Mouse (Mus musculus) ES-E14 (cell line): ENCODE results near the gene Fli1. TPM values are rescaled to one million over a fixed set of nuclear protein-coding genes. Genes with fewer than 3 reads are reported as not detected.

ENCODE experiments used
- DNase-seq: peaks from one replicate; pipeline ENCODE4 v3.0.0-alpha.2; 2013; ENCODE audit warnings: low read depth, low spot score
- H3K27ac ChIP-seq: 2 replicates; pipeline ENCODE4 v1.5.1; 2012; ENCODE audit warnings: low read depth, mild to moderate bottlenecking, low read length, moderate library complexity, mixed read lengths; ENCODE audit not compliant: poor library complexity, insufficient read depth, severe bottlenecking
- H3K36me3 ChIP-seq: 2 replicates; pipeline ENCODE4 v1.6.1; 2012; ENCODE audit warnings: mild to moderate bottlenecking, low read length, moderate library complexity, mixed read lengths; ENCODE audit not compliant: control insufficient read depth, poor library complexity, insufficient read depth, severe bottlenecking
- H3K4me1 ChIP-seq, 2 experiments: fragments of 150-350 bp in 1 of 2; sonication (generic) in 1 of 2; 2 replicates each; pipeline ENCODE4 v1.6.1; 2012; ENCODE audit warnings: low read length in 2 of 2, mild to moderate bottlenecking in 1 of 2, mixed read lengths in 1 of 2; ENCODE audit not compliant: control insufficient read depth in 2 of 2, insufficient read depth in 2 of 2, poor library complexity in 1 of 2
- H3K4me3 ChIP-seq, 2 experiments: fragments of 150-350 bp in 1 of 2; sonication (generic) in 1 of 2; 2 replicates each; pipeline ENCODE4 v1.5.1; 2012; ENCODE audit warnings: low read length in 2 of 2, low read depth in 1 of 2, mild to moderate bottlenecking in 1 of 2, mixed read lengths in 1 of 2; ENCODE audit not compliant: insufficient read depth in 1 of 2, poor library complexity in 1 of 2, severe bottlenecking in 1 of 2
- H3K9ac ChIP-seq: 2 replicates; pipeline ENCODE4 v1.6.1; 2012; ENCODE audit warnings: low read depth, mild to moderate bottlenecking, low read length, mixed read lengths; ENCODE audit not compliant: poor library complexity, insufficient read depth, severe bottlenecking
- H3K9me3 ChIP-seq: fragments of 150-350 bp; sonication (generic); 2 replicates; pipeline ENCODE4 v1.6.1; 2012; ENCODE audit warnings: low read depth, mild to moderate bottlenecking, low read length; ENCODE audit not compliant: control insufficient read depth, insufficient read depth
- CHD2 ChIP-seq: IDR thresholded peaks from 2 replicates; pipeline ENCODE4 v1.6.1; 2014; ENCODE audit warnings: mild to moderate bottlenecking, low read depth, low read length, inconsistent platforms
- HCFC1 ChIP-seq: IDR thresholded peaks from 2 replicates; pipeline ENCODE4 v1.6.1; 2012; ENCODE audit warnings: low read length, inconsistent platforms, borderline replicate concordance; ENCODE audit not compliant: insufficient read depth
- MAFK ChIP-seq: IDR thresholded peaks from 2 replicates; pipeline ENCODE4 v1.6.1; 2014; ENCODE audit warnings: mild to moderate bottlenecking, low read depth, low read length, inconsistent platforms; ENCODE audit not compliant: insufficient read depth
- ZC3H11A ChIP-seq: IDR thresholded peaks from 2 replicates; pipeline ENCODE4 v1.6.1; 2012; ENCODE audit warnings: low read depth, mild to moderate bottlenecking, inconsistent platforms, low read length, borderline replicate concordance
- ZNF384 ChIP-seq: IDR thresholded peaks from 2 replicates; pipeline ENCODE4 v1.6.1; 2012; ENCODE audit warnings: low read depth, low read length, inconsistent platforms
- in situ Hi-C, 2 experiments: fragments of 600-800 bp; cut with MboI; formaldehyde crosslinking; loops; one replicate each; pipeline ENCODE4 v1.15.1; 2025; ENCODE audit warnings: low sequenced_read_pairs in 2 of 2, inconsistent platforms in 1 of 2; ENCODE audit not compliant: unreplicated experiment in 2 of 2
- total RNA-seq: library from RNA; depleted of rRNA; stranded (reverse); fragments of 300-350 nt; gene quantifications from 2 replicates; pipeline ENCODE4 v1.2.3, GENCODE M21; 2012

Fli1 gene
- total RNA-seq, 1 experiment = 0.40 TPM

GRCm38 (mm10) chr9:32531588-32531987, 11.1 kb downstream of the Fli1 start:
- no peak for TF ChIP-seq ZC3H11A
- no peak for TF ChIP-seq HCFC1
- TF ChIP-seq CHD2 = no peak
- TF ChIP-seq ZNF384 = no peak
- no peak for TF ChIP-seq MAFK
- Histone ChIP-seq H3K9ac (no peak overlapping the region), H3K4me1 (no peaks in the 10 kb centered on the region), H3K36me3 (no peaks in the 10 kb centered on the region), H3K9me3 (no peaks in the 10 kb centered on the region), H3K4me3 (no peak overlapping the region), H3K27ac (no peak overlapping the region)
- DNase-seq = no peak
- in situ Hi-C loops = loop anchor here (25.0 kb wide), 2 partner anchors 619 to 1956 kb away; partner anchors contain the start of genes Barx2 (in 1 of the 2) and Kirrel3 (in 1 of the 2)

DNA sequence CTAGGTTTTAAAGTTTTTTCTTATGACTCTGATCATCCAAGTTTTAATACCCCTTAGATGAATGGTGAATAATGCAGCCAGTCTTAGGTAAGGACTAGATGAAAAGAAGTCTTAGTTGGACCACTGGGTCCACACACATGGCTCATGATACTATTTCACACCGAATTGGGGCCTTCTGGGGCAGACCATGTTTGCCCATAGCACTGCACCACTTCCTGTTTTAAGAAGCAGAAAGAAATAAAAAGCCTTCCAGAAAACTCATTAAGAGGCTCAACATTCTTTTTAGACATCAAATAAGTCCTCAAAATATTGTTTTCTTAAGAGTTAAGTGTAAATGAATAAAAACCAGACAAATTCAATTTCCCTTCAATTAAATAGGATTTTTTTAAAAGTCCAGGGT, 11.7 kb downstream of the Fli1 start:
- no peak overlapping the region for H3K9ac ChIP-seq
- in situ Hi-C loops = loop anchor here (25.0 kb wide), 2 partner anchors 619 to 1956 kb away; partner anchors contain the start of genes Barx2 (in 1 of the 2) and Kirrel3 (in 1 of the 2)
- H3K27ac ChIP-seq = no peak overlapping the region
- H3K4me3 ChIP-seq = no peak overlapping the region
- TF ChIP-seq MAFK (no peak), HCFC1 (no peak), ZNF384 (no peak), CHD2 (no peak), ZC3H11A (no peak)
- DNase-seq = no peak
- no peaks in the 10 kb centered on the region for H3K4me1 ChIP-seq
- H3K9me3 ChIP-seq = no peaks in the 10 kb centered on the region
- H3K36me3 ChIP-seq = no peaks in the 10 kb centered on the region

GRCm38 (mm10) chr9:32530188-32530587, 12.5 kb downstream of the Fli1 start:
- no peaks in the 10 kb centered on the region for H3K36me3 ChIP-seq
- no peak for DNase-seq
- no peak overlapping the region for H3K4me3 ChIP-seq
- no peak overlapping the region for H3K9ac ChIP-seq
- no peak for TF ChIP-seq MAFK
- TF ChIP-seq ZC3H11A = no peak
- TF ChIP-seq HCFC1 = no peak
- TF ChIP-seq ZNF384 = no peak
- no peak for TF ChIP-seq CHD2
- no peaks in the 10 kb centered on the region for H3K9me3 ChIP-seq
- H3K27ac ChIP-seq = no peak overlapping the region
- in situ Hi-C loops = loop anchor here (25.0 kb wide), 2 partner anchors 618 to 1957 kb away; partner anchors contain the start of genes Barx2 (in 1 of the 2) and Kirrel3 (in 1 of the 2)
- no peaks in the 10 kb centered on the region for H3K4me1 ChIP-seq

DNA sequence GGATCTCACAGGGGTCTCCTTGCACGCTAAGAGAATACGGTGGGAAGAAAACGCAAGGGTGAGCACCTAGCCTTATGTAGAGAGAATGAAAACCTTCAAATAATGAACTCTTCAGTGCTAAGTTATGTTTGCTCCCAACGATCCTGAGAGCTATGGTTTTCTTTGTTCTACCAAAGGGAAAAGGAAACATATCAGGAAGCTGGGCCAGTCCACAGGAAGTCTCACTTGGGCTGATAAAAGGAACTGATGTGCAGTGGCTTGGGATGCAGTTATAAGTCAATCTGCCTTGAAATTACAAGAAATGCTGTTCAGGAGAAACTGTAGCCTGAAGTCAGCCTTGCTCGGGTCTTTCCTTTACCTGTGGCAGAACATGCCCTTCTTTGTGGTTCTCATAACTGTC, 13.1 kb downstream of the Fli1 start:
- no peak for TF ChIP-seq HCFC1
- TF ChIP-seq ZC3H11A = no peak
- no peak for TF ChIP-seq CHD2
- TF ChIP-seq MAFK = no peak
- no peak for TF ChIP-seq ZNF384
- in situ Hi-C loops = loop anchor here (25.0 kb wide), 2 partner anchors 617 to 1958 kb away; partner anchors contain the start of genes Barx2 (in 1 of the 2) and Kirrel3 (in 1 of the 2)
- no peak for DNase-seq
- Histone ChIP-seq H3K4me3 (no peak overlapping the region), H3K36me3 (no peaks in the 10 kb centered on the region), H3K9me3 (no peaks in the 10 kb centered on the region), H3K9ac (no peak overlapping the region), H3K4me1 (no peaks in the 10 kb centered on the region), H3K27ac (no peak overlapping the region)

DNA sequence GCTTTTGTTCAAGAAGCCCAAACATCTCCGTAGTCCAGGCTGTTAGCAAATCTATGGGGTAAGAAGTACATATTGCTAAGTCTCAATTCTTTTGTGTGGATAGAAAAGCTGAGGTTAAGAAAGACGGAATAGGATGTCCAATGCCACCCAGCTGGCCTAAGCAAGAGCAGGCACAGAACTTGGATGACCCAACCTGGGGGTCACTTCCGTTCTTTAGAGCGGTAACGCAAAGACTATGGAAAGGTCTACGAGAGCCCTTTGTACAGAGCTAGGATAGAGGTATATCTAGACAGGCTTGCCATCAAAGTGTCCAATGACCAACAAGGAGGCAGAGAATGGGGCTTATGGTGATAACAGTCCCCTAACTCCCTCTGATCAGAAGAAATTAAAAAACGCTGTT, 15.3 kb downstream of the Fli1 start:
- H3K36me3 ChIP-seq = no peaks in the 10 kb centered on the region
- in situ Hi-C loops = loop anchor here (25.0 kb wide), 2 partner anchors 615 to 1960 kb away; partner anchors contain the start of genes Barx2 (in 1 of the 2) and Kirrel3 (in 1 of the 2)

More for the DNA sequence above, 15.3 kb downstream of the Fli1 start:
- Histone ChIP-seq H3K4me3 (no peak overlapping the region), H3K27ac (no peak overlapping the region), H3K9ac (no peak overlapping the region), H3K9me3 (no peaks in the 10 kb centered on the region), H3K4me1 (no peaks in the 10 kb centered on the region)
- no peak for DNase-seq
- no peak for TF ChIP-seq MAFK
- no peak for TF ChIP-seq ZC3H11A
- TF ChIP-seq CHD2 = no peak
- no peak for TF ChIP-seq ZNF384
- no peak for TF ChIP-seq HCFC1
